Mouse (Mus musculus) 416B (cell line): ENCODE data around the gene Vdr.
A peak's percentile ranks its signal among the peaks of the same experiment; 100 is the strongest.

Source experiments
- DNase-seq: peaks from one replicate; pipeline ENCODE4 v3.0.0; 2011; ENCODE audit warnings: low read depth

The Vdr gene

DNA sequence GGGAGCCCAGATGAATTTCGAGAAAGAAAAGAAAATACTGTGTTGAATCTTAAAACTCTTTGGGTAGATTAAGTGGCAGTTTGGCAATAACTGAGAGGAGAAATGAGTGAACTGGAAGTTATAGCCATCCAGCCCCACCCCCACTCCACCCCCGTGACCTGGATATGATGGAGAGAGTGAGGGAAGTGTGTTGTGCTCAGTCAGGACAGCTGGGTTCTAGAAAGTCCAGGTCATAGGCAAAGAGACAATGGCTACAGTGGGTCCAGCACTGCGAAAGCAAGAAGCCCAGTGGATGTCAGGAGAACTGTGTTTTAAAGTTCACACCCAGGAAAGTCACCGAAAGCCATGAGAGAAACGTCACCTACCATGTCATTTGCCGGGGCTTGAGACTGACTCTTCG is 8.8 kb upstream of the Vdr start:
- no peak for DNase-seq

GRCm38 (mm10) chr15:97917994-97918393 is 7.6 kb upstream of the Vdr start:
- peak; percentile 39 for DNase-seq

DNA sequence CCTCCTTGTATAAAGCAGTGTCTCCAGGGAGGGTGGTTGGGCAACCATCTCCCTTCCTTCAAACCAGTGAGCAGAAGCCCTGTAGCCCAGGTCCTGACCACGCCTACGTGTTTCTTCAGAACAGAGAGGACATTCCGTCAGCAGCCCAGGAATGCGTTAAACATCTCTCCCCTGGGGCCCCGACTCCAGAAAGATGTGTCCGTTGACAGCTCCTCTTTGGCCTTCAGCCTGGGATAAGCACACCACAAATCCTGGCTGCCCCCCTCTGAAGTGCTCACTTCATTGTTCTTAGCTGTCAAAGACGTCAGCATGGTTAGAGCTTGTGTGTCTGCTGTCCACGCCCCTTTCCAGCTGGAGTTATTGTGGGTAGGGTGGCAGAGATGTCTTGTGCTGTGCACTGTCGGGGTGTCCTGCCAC is 3.9 kb upstream of the Vdr start:
- no peak for DNase-seq

DNA sequence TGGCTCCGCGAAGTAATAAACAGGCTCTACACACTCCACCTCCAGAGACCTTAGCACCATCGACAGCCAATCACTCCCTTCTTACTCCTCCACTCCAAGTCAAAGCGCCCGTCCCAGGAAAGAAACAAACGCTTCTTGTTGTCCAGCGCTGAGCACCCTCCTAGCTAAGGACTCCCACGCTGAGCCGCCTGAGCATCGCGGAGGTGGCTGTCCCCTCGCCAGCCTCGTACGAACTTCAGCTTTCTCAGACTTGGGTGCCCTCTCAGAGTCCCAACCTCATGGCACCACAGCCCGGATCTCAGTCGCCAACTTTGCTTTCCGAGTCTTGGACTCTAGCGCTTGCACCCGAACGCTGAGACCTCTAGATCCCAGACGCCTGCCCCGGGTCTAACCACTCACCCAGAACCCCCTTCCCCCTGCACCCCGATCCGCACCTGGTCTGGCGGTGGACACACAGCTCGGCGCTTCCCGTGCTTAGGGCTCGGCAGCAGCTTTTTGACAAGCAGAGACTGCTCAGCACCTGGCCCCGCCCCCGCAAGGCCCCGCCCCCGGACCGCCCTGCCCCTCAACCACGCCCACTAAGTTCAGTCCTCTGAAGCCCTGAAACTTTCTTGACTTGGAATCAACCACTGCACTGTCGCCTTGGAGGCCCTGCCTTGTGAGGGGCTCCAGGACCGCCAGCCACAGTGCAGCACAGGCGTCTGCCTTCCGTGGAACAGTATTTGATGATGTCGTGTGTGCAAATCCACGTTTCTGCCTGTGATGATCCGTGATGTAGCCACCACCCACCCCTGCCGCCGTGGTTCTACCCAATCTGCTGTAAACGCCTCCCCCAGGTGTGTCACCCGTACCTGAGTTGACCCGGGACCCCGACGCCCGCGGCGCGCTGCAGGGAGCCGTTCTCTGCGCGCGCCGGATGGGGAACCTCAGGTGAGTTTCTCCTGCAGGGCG is 2.4 kb downstream of the Vdr start:
- peak; percentile 85 for DNase-seq

GRCm38 (mm10) chr15:97907202-97907601 is 3.2 kb downstream of the Vdr start:
- DNase-seq = peak; percentile 92

DNA sequence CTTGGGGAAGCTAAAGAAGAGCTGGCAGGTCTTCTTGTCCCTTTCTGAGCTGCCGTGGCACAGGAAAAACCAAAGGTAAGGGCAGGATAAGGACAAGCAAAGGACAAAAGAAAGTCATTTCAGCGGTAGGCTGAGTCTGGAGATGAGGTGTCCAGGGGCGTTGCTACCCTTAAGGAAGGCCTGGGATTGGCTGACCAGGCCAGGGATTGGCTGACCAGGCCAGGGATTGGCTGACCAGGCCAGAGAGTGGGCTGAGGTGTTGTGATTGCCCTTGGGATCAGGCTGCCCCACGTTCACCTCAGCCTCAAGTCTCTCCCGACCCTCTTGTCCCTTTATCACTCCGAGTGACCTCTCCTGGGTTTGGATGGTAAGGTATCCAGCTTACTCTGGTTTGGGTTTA is 5.1 kb downstream of the Vdr start:
- DNase-seq = no peak

- DNase-seq = no peak
Measured at GRCm38 (mm10) chr15:97904339-97904991, 6.0 kb downstream of the Vdr start.

- DNase-seq = no peak
Measured at GRCm38 (mm10) chr15:97903261-97904009, 7.0 kb downstream of the Vdr start.

DNA sequence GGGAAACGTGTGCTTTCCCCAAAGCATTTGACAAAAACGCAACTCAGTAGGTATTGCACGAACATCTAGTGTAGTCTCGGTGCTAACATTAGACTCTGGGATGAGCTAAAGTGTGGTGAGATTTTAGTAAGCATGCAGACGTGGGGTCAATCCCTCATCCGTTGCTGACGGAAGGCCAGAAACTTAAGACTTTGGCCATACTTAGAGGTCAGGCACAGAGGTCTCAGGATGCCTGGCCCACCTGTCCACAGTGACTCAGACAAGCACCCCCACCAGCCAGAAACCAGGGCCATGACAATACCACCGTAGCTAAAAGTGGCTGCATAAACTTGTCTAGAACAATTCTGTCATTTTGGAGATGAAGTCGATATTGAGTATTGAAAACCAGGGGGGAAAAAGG is 9.4 kb downstream of the Vdr start:
- DNase-seq = no peak

GRCm38 (mm10) chr15:97900336-97900912 is 10.0 kb downstream of the Vdr start:
- DNase-seq = no peak

GRCm38 (mm10) chr15:97899714-97900113 is 10.7 kb downstream of the Vdr start:
- DNase-seq = no peak

DNA sequence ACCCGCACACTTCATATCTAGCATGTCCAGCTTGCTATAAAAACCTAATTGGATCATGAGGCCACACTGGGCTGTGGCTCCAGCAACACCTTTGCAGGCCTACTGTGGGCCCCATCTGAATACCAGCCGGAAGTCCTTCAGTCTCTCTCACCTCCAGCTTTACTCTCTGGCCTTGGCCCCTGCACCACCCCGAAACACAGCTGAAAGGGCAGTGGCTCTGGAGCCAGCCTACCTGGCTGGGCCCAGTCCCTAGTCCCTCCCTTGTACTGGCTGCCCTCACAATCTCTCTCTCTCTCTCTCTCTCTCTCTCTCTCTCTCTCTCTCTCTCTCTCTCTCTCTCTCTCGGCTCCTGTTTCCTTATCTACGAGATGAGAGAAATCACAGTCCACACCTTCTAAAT is 11.6 kb downstream of the Vdr start:
- DNase-seq = no peak

GRCm38 (mm10) chr15:97896861-97897654 is 13.4 kb downstream of the Vdr start:
- no peak for DNase-seq

DNA sequence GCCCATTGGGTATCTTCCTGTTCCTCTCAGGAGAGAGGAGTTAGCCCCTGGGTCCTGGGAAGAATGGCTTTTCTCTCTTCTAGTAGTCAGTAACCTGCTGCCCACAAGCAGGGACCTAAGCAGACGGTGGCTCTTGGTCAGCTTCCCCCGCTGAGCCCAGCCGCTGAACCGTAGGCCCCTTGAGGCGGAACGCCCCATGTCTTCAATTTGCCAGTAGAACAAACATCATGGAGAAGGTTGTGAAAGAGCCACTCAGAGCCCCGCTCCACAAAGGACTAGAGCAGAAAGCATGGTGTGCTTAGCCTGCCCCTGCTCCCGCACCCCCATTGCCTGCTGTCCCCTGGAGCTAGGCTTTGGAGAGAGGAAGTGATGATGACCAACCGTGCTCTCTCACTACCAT is 14.1 kb downstream of the Vdr start:
- DNase-seq = no peak

DNA sequence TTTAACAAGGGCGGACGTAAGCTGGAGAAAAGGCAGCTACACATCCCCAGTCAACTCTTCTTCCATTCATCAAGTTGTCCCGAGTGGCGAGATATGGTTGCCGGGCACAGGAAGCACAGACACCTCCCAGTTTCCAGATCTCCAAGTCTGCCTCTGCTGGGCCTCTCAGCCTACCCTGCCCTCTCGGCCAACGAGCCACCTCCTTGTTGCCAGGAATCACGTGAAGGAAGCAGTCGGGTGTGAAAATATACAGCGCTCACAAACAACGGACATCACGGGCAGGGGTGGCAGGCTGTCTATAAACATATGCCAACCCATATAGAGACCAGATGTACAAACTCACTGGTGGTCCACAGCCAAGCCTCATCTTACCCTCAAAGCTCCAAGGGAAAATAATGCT is 14.6 kb downstream of the Vdr start:
- DNase-seq = no peak

GRCm38 (mm10) chr15:97892506-97892905 is 17.9 kb downstream of the Vdr start:
- peak; percentile 59 for DNase-seq

DNA sequence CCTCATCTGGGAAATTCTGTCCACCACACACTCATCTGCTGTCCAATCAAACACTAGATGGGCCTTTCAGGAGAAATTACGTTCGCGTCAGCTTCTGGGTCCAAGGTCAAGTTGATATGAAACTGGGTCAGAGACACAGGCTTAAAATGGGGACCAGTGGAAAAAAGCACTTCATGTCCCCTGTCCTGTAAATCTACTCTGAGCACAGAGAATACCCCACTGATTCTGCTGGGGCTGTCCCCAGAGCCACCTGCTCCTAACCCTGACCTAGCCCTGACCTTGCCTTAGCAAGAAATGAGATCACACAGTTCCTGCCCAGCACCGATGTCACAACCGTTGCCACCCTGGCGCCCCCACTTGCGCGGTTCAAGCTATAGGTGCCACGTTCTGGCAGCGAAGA is 20.0 kb downstream of the Vdr start:
- no peak for DNase-seq

DNA sequence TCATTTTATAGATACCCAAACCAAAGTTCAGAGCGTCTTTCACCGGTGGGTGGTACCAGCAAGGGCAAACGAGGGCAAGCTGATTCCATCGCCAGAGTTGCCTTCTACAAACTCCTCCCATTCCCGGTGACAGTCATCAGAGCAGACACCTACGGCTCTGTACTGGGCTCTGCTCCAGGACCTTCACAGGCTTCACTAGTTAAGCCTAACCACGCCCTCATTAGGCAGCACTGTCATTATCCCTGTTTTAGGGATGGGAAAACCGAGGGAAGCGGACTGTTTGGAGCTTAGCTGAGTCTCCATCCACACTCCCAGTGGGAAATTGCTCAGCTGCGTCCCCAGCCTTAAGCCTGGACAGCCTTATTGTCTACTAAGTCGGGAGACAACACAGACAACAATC is 20.4 kb downstream of the Vdr start:
- no peak for DNase-seq

GRCm38 (mm10) chr15:97887541-97888016 is 22.9 kb downstream of the Vdr start:
- DNase-seq = no peak

GRCm38 (mm10) chr15:97881423-97881822 is 29.0 kb downstream of the Vdr start:
- DNase-seq = no peak

DNA sequence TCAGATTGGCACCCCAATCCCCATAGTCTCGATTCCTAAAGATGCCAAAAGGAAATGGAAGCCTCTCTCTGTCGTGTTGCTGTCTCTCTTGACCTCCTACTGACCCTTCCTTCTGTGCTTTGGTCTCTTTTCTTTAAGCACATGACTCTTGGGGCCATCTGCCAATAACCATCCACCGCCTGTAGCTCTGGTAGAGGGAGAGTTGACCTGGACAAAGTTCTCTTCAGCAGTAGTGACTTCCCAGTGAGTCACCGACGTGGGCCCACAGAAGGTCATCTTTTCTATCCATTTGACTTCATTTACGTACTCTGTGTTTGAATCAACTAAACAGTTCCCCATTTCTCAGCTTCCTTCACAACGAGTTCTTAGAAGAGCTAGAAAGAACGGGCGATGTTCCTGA is 30.0 kb downstream of the Vdr start:
- peak; percentile 13 for DNase-seq
